Mouse (Mus musculus): ENCODE results near the gene Foxo6.

DNA sequence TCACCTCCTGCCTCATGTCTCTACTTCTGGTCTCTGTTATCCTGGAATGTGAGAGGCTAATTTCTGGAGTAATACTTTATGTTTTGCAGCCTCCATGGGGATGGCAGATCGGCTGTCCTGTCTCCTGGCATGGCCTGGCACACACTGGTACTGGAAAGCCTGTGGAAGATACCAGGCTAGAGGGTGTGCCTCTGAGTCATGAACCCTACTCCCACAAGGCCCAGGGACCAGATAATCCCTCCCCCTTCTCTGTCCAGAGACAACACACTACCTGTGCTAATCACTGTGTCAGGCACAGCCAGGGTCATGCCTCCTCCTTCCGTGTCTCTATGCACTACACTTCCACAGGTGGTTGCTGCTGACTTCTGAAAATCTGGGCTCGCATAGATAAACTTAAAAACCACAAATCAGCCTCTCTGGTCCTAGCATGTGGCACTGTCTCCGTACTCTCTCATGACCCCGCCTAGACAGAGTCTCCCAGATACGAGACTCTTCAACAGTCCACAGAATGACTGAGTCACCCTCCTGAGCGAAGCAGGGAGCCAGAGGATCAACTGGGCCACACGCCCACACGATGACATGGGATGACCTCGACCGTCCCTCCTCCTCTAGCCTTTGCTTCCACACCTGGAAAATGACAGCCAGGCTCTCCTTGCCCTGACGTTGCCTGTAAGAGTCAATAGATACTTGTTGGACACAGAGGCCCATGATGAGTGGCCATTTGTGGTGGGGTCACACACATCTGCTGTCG lies 57.5 kb downstream of the Foxo6 start:
- TF ChIP-seq POLR2A (IDR thresholded peaks at IDR 0.05; ENCODE audit: borderline replicate concordance, extremely low read depth, insufficient read depth, insufficient read length, poor library complexity, severe bottlenecking) (no peak), CTCF (IDR thresholded peaks at IDR 0.05; ENCODE audit: borderline replicate concordance, extremely low read depth, insufficient read depth, insufficient read length) (no peak)

Measured in brain, embryonic 14.5 days (tissue).